Mouse (Mus musculus): Measurements from ENCODE around the gene 4930404N11Rik. TPM values are rescaled to one million over a fixed set of nuclear protein-coding genes. Genes with fewer than 3 reads are reported as not detected.

4930404N11Rik gene
- polyA plus RNA-seq, 1 experiment from 2014 or later: 0.79 TPM

DNA sequence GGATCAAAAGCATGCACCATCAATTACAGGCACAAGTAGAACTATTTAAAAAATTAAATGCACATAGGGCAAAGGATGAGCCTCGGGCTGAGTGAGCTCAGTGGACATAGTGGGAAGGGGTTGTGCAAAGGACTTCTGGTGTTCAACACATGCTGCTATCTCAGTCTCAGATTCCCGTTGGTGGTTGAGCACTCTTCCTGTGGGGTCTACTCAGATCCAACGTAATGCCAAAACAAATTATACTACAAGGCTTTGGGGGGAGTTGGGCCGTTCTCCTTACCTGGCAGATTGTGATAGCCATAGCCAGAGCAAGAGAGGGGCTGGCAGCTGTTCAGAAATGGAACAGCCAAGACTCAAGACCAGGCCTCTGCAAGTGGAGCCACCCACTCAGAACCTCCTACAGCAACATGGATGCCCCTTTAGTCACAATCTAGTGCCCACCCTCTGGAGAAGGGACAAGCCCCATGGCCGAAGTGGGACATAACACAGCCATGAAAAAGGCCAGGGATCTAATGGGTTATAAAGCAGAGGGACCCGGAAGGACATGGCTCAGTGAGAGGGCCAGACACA is 14.3 kb upstream of the 4930404N11Rik start:
- Histone ChIP-seq H3K27me3 (no peaks in the 10 kb centered on the region), H3K4me3 (replicated peaks) (no peak overlapping the region), H3K9me3 (no peaks in the 10 kb centered on the region), H3K4me2 (no peak overlapping the region), H3K9ac (replicated peaks) (no peak overlapping the region), H3K36me3 (peaks cover 17% of the 10 kb centered on the region), H3K4me1 (replicated peaks) (peaks cover 27% of the 10 kb centered on the region), H3K27ac (no peak overlapping the region)
- no peak for ATAC-seq (ENCODE audit: insufficient number of reproducible peaks, insufficient read depth, low FRiP score, low TSS enrichment, low read depth)
- 91% methylated on average over 6 of the region's 6 CpGs for WGBS

DNA sequence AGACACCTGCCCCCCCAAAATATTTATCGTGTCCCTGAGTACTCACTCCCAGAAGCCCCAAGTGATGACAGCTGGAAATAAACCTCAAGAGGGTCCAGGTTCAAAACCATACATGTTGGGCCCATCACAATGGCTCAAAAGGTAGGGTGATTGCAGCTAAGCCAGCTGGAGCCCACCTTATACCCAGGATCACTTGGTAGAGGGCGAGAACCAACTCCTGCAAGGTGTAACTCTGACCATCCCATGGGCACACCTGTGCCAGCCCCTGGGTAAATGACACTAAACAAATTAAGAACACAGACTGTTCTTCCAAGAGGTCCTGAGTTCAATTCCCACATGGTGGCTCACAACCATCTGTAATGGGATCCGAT is 13.6 kb upstream of the 4930404N11Rik start:
- H3K36me3 ChIP-seq: peaks cover 23% of the 10 kb centered on the region
- WGBS: 61% methylated on average over 3 of the region's 3 CpGs
- peak overlapping the region; percentile 90 for H3K4me2 ChIP-seq
- H3K27me3 ChIP-seq: no peaks in the 10 kb centered on the region
- peak overlapping the region; percentile 84 for H3K4me3 ChIP-seq (replicated peaks)
- H3K9me3 ChIP-seq: no peaks in the 10 kb centered on the region
- H3K4me1 ChIP-seq (replicated peaks): peaks cover 25% of the 10 kb centered on the region
- peak overlapping the region; percentile 55 for H3K9ac ChIP-seq (replicated peaks)
- ATAC-seq (ENCODE audit: insufficient number of reproducible peaks, insufficient read depth, low FRiP score, low TSS enrichment, low read depth): 0 out of 2 replicates have a peak, but pooled peaks have one; percentile 0
- peak overlapping the region; percentile 73 for H3K27ac ChIP-seq

- H3K27ac ChIP-seq: peak overlapping the region; percentile 74
- H3K9ac ChIP-seq (replicated peaks): peak overlapping the region; percentile 90
- H3K9me3 ChIP-seq: no peaks in the 10 kb centered on the region
- peaks cover 28% of the 10 kb centered on the region for H3K36me3 ChIP-seq
- peak overlapping the region; percentile 84 for H3K4me3 ChIP-seq (replicated peaks)
- peaks cover 25% of the 10 kb centered on the region for H3K4me1 ChIP-seq (replicated peaks)
- H3K4me2 ChIP-seq: peak overlapping the region; percentile 90
- ATAC-seq (ENCODE audit: insufficient number of reproducible peaks, insufficient read depth, low FRiP score, low TSS enrichment, low read depth): peak; percentile 94
- 1% methylated on average over 46 of the region's 46 CpGs for WGBS
- no peaks in the 10 kb centered on the region for H3K27me3 ChIP-seq
Observed at GRCm38 (mm10) chr10:81378553-81379182, 13.1 kb upstream of the 4930404N11Rik start.

- under 1% methylated on average over 59 of the region's 59 CpGs for WGBS
- Histone ChIP-seq H3K27me3 (no peaks in the 10 kb centered on the region), H3K27ac (peak within 1 kb of the TSS; percentile 74), H3K36me3 (peaks cover 35% of the 10 kb centered on the region), H3K4me2 (peak within 1 kb of the TSS; percentile 90), H3K9me3 (no peaks in the 10 kb centered on the region), H3K4me3 (replicated peaks) (peak within 1 kb of the TSS; percentile 84), H3K4me1 (replicated peaks) (peaks cover 25% of the 10 kb centered on the region), H3K9ac (replicated peaks) (peak within 1 kb of the TSS; percentile 90)
- ATAC-seq (ENCODE audit: insufficient number of reproducible peaks, insufficient read depth, low FRiP score, low TSS enrichment, low read depth): peak; percentile 38
Observed at GRCm38 (mm10) chr10:81377793-81378552, 12.4 kb upstream of the 4930404N11Rik start, which contains the start of gene Fzr1. Fzr1 (minus strand) TSS chr10:81378516.

DNA sequence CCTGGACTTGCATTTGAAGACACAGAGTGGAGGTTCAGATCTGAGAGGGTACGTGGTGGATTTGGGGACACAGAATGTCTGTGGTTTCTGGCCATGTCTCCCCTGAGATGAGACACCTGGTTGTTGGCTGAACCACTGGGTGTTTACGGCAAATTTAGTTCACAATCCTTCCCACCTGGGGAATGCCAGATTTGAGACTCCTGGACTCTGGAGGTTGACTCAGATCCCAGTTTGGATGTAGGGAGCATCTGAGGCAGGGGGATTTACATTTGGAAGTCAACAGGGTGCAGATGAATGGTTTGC is 11.7 kb upstream of the 4930404N11Rik start:
- 61% methylated on average over 2 of the region's 2 CpGs for WGBS
- ATAC-seq (ENCODE audit: insufficient number of reproducible peaks, insufficient read depth, low FRiP score, low TSS enrichment, low read depth): no peak
- Histone ChIP-seq H3K9me3 (no peaks in the 10 kb centered on the region), H3K4me3 (replicated peaks) (peak overlapping the region; percentile 84), H3K4me1 (replicated peaks) (peaks cover 25% of the 10 kb centered on the region), H3K4me2 (peak overlapping the region; percentile 90), H3K9ac (replicated peaks) (peak overlapping the region; percentile 90), H3K27ac (0 out of 2 replicates have a peak overlapping the region, but pooled peaks have one; percentile 74), H3K27me3 (no peaks in the 10 kb centered on the region), H3K36me3 (peaks cover 41% of the 10 kb centered on the region)

DNA sequence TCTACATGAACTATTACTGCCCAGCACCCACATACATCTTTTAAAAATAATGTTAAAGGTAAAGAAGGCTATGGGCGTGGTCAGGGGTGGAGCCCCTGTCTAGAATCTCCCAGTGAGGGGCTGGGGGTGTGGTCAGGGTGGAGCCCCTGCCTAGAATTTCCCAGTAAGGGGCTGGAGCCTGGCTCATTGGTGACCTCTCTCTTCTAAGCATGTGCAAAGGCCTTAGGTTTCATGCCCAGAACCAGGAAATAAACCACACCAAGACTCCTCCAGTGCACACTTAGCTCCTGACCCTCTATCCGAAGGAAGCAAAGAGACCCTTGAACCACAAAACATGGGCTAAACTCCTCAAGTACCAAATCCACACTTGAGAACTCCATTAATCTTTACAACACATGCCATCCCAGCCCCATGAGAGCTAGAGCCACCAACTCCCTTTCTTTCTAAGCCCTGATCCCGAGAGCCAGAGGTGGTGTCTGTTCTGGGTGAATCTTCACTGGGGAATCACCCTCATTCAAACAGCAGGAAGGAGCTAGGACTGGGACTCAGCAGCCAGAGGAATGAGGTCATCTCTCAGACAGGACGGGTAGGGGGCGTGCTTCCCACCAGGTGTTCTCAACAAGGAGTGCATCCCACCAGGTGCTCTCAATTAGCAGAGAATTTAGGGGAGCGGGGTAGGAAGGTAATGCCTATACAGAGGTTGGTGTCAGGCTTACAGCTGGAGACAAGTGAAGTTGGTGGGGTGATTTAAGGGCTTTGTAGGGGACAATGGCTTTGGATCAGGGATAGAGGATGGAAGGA is 11.1 kb upstream of the 4930404N11Rik start:
- ATAC-seq (ENCODE audit: insufficient number of reproducible peaks, insufficient read depth, low FRiP score, low TSS enrichment, low read depth): no peak
- WGBS: 40% methylated on average over 6 of the region's 6 CpGs
- peak overlapping the region; percentile 90 for H3K4me2 ChIP-seq
- peak overlapping the region; percentile 90 for H3K9ac ChIP-seq (replicated peaks)
- no peaks in the 10 kb centered on the region for H3K27me3 ChIP-seq
- H3K4me3 ChIP-seq (replicated peaks): peak overlapping the region; percentile 84
- peaks cover 25% of the 10 kb centered on the region for H3K4me1 ChIP-seq (replicated peaks)
- H3K27ac ChIP-seq: no peak overlapping the region
- no peaks in the 10 kb centered on the region for H3K9me3 ChIP-seq
- H3K36me3 ChIP-seq: peaks cover 47% of the 10 kb centered on the region

- peaks cover 61% of the 10 kb centered on the region for H3K36me3 ChIP-seq
Observed at GRCm38 (mm10) chr10:81375322-81375721, 9.7 kb upstream of the 4930404N11Rik start.

GRCm38 (mm10) chr10:81367207-81367495 is 1.5 kb upstream of the 4930404N11Rik start:
- Histone ChIP-seq H3K27ac (no peak overlapping the region), H3K4me1 (replicated peaks) (peaks cover 22% of the 10 kb centered on the region), H3K9ac (replicated peaks) (no peak overlapping the region), H3K36me3 (peaks cover 71% of the 10 kb centered on the region), H3K9me3 (no peaks in the 10 kb centered on the region), H3K27me3 (peaks cover 43% of the 10 kb centered on the region), H3K4me2 (no peak overlapping the region), H3K4me3 (replicated peaks) (no peak overlapping the region)
- ATAC-seq (ENCODE audit: insufficient number of reproducible peaks, insufficient read depth, low FRiP score, low TSS enrichment, low read depth): no peak
- 82% methylated on average over 6 of the region's 6 CpGs for WGBS

More at GRCm38 (mm10) chr10:81375322-81375721, 9.7 kb upstream of the 4930404N11Rik start:
- no peak overlapping the region for H3K4me3 ChIP-seq (replicated peaks)
- no peak overlapping the region for H3K4me2 ChIP-seq
- no peaks in the 10 kb centered on the region for H3K27me3 ChIP-seq
- H3K9ac ChIP-seq (replicated peaks): no peak overlapping the region
- H3K4me1 ChIP-seq (replicated peaks): peaks cover 25% of the 10 kb centered on the region
- H3K9me3 ChIP-seq: no peaks in the 10 kb centered on the region
- WGBS: 91% methylated on average over 10 of the region's 10 CpGs
- ATAC-seq (ENCODE audit: insufficient number of reproducible peaks, insufficient read depth, low FRiP score, low TSS enrichment, low read depth): no peak
- H3K27ac ChIP-seq: no peak overlapping the region

GRCm38 (mm10) chr10:81366477-81367206 is 1.0 kb upstream of the 4930404N11Rik start:
- Histone ChIP-seq H3K9ac (replicated peaks) (no peak overlapping the region), H3K27ac (no peak overlapping the region), H3K4me1 (replicated peaks) (peaks cover 22% of the 10 kb centered on the region), H3K4me3 (replicated peaks) (no peak overlapping the region), H3K9me3 (no peaks in the 10 kb centered on the region), H3K4me2 (no peak overlapping the region), H3K36me3 (peaks cover 71% of the 10 kb centered on the region), H3K27me3 (peaks cover 48% of the 10 kb centered on the region)
- WGBS: 86% methylated on average over 6 of the region's 6 CpGs
- ATAC-seq (ENCODE audit: insufficient number of reproducible peaks, insufficient read depth, low FRiP score, low TSS enrichment, low read depth): no peak

DNA sequence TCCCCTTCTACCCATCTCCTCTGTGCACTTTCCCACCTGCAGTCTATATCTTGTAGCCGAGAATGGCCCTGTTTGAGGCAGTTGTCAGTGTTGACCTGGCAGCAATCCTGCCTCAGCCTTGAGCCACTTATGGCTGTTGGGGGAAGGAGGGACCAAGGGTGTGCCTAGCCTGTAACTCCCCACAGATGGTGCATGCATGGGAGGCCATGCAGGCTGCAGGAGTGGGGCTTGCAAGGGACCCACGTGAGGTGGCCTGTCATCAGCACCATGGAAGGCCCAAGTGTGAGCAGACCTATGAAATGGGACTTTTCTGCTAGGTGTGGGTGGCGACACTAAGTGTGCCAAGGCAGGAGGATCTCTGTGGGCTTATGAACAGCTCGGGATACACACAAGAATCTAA is 543 bp downstream of the 4930404N11Rik start:
- Histone ChIP-seq H3K9me3 (no peaks in the 10 kb centered on the region), H3K27me3 (peaks cover 49% of the 10 kb centered on the region), H3K4me3 (replicated peaks) (peak overlapping the region; percentile 37), H3K4me1 (replicated peaks) (peaks cover 28% of the 10 kb centered on the region), H3K36me3 (peaks cover 56% of the 10 kb centered on the region), H3K4me2 (peak overlapping the region; percentile 67), H3K9ac (replicated peaks) (no peak overlapping the region), H3K27ac (no peak overlapping the region)
- 0 out of 2 replicates have a peak, but pooled peaks have one; percentile 5 for ATAC-seq (ENCODE audit: insufficient number of reproducible peaks, insufficient read depth, low FRiP score, low TSS enrichment, low read depth)
- 37% methylated on average over 4 of the region's 4 CpGs for WGBS

All from limb, embryonic 12.5 days (tissue).